Mouse (Mus musculus) stomach, postnatal 0 days (tissue): ENCODE data around the gene Lyrm4. TPM values are rescaled to one million over a fixed set of nuclear protein-coding genes. Genes with fewer than 3 reads are reported as not detected.

Source experiments
- ATAC-seq: fragments of 200-750 bp; cut with Nextera tagmentation; 2 replicates; pipeline ENCODE4 v1.8.0; 2017; ENCODE audit not compliant: low FRiP score, low TSS enrichment
- DNase-seq: peaks from one replicate; pipeline ENCODE4 v3.0.0-alpha.2; 2016; ENCODE audit warnings: low spot score
- H3K27ac ChIP-seq: fragments of 300-500 bp; sonication (generic); replicated peaks from 2 replicates; pipeline ENCODE4 v1.5.1; 2014; ENCODE audit warnings: mild to moderate bottlenecking, control low read depth
- H3K27me3 ChIP-seq: fragments of 300-500 bp; sonication (generic); 2 replicates; pipeline ENCODE4 v1.6.1; 2014; ENCODE audit warnings: low read length; ENCODE audit not compliant: control insufficient read depth, insufficient read depth
- H3K36me3 ChIP-seq: fragments of 300-500 bp; sonication (generic); 2 replicates; pipeline ENCODE4 v1.6.1; 2014; ENCODE audit warnings: low read length, mixed read lengths; ENCODE audit not compliant: control insufficient read depth, insufficient read depth
- H3K4me1 ChIP-seq: fragments of 300-500 bp; sonication (generic); replicated peaks from 2 replicates; pipeline ENCODE4 v1.6.1; 2014; ENCODE audit warnings: antibody characterized with exemption; ENCODE audit not compliant: control insufficient read depth, insufficient read depth
- H3K4me2 ChIP-seq: fragments of 300-500 bp; sonication (generic); replicated peaks from 2 replicates; pipeline ENCODE4 v1.6.1; 2014; ENCODE audit warnings: low read depth, mild to moderate bottlenecking, control low read depth, moderate library complexity
- H3K4me3 ChIP-seq: fragments of 300-500 bp; sonication (generic); 2 replicates; pipeline ENCODE4 v1.5.1; 2014; ENCODE audit warnings: low read depth, low read length, control low read depth
- H3K9ac ChIP-seq: fragments of 300-500 bp; sonication (generic); 2 replicates; pipeline ENCODE4 v1.6.1; 2014; ENCODE audit warnings: mild to moderate bottlenecking, low read length, control low read depth, mixed read lengths
- H3K9me3 ChIP-seq: fragments of 300-500 bp; sonication (generic); 2 replicates; pipeline ENCODE4 v1.6.1; 2016; ENCODE audit warnings: low read length; ENCODE audit not compliant: control insufficient read depth
- CTCF ChIP-seq: IDR thresholded peaks from 2 replicates; pipeline ENCODE4 v1.5.1; 2016; ENCODE audit warnings: antibody characterized with exemption, low read depth, mild to moderate bottlenecking, moderate library complexity
- EP300 ChIP-seq: optimal IDR thresholded peaks from 2 replicates; pipeline ENCODE3; 2016; ENCODE audit warnings: antibody characterized with exemption
- WGBS: fragments of 180-500 bp; shearing (Covaris S2); extraction: QIAGEN DNeasy Blood & Tissue Kit; methylation state at CpG from one replicate; pipeline ENCODE4 v1.1.7; 2014; 5-methylcytosine and 5-hydroxymethylcytosine counted together
- polyA plus RNA-seq: library from polyadenylated mRNA; unstranded; fragments of >200 nt; fragmentation: Nextera tagmentation; extraction: Ambion mirVana; gene quantifications from 2 replicates; pipeline ENCODE4 v1.2.1, GENCODE M21; 2015

Gene Lyrm4
- polyA plus RNA-seq, 1 experiment from 2014 or later: 20.7 TPM

DNA sequence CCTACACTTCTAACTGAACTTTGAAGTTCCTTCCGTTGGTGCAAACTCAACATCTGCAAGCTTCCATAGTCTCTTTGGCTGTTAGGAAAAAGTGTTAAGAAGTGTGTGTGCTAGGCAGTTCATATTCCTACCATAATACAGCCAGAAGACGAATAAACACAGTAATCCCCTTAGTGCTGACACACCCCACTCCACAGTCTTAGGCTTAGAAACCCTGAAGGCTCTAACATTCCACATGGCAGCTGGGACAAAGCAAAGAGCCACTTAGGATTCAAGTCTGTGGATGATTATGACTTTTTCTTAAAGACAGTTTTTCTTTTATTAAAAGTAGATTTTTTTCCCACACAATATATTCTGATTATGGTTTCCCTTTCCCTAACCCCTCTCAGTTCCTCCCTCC, 50.6 kb downstream of the Lyrm4 start:
- Histone ChIP-seq H3K4me3 (no peak overlapping the region), H3K27me3 (no peaks in the 10 kb centered on the region), H3K9ac (no peak overlapping the region), H3K4me1 (no peaks in the 10 kb centered on the region), H3K4me2 (no peak overlapping the region), H3K9me3 (no peaks in the 10 kb centered on the region), H3K36me3 (no peaks in the 10 kb centered on the region), H3K27ac (no peak overlapping the region)
- TF ChIP-seq EP300 (no peak), CTCF (no peak)
- ATAC-seq: no peak
- WGBS: 40% methylated on average over 2 of the region's 2 CpGs
- DNase-seq: no peak

DNA sequence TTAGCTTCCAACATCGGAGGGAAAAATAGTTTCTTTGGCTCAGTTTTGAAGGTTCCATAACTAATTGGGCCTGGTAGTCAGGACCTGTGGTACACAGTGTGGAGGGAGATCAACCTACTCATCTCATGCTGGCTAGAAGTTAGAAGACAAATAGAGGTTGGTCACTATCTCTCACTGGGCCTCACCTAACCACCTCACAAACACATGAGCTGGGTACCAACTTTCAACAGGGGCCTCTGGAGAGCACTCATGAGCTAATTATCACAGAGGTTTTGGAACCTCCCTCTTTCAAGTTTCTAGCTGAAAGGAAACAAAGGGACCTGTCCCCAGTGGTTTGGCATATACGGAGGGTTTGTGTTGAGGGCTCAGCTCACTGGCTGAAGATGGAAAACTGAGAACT, 59.8 kb downstream of the Lyrm4 start:
- ATAC-seq: no peak
- Histone ChIP-seq H3K27me3 (no peaks in the 10 kb centered on the region), H3K36me3 (no peaks in the 10 kb centered on the region), H3K4me2 (no peak overlapping the region), H3K9ac (no peak overlapping the region), H3K4me3 (no peak overlapping the region), H3K4me1 (no peaks in the 10 kb centered on the region), H3K9me3 (no peaks in the 10 kb centered on the region), H3K27ac (no peak overlapping the region)
- DNase-seq: no peak
- no peak for TF ChIP-seq CTCF
- no peak for TF ChIP-seq EP300
- WGBS: 77% methylated on average over 2 of the region's 2 CpGs

- TF ChIP-seq CTCF: no peak
- Histone ChIP-seq H3K4me2 (no peak overlapping the region), H3K36me3 (no peaks in the 10 kb centered on the region), H3K4me1 (no peaks in the 10 kb centered on the region), H3K27me3 (no peaks in the 10 kb centered on the region), H3K4me3 (no peak overlapping the region), H3K9ac (no peak overlapping the region), H3K27ac (no peak overlapping the region), H3K9me3 (no peaks in the 10 kb centered on the region)
- ATAC-seq (no peak), DNase-seq (no peak)
- WGBS: 82% methylated on average over 4 of the region's 4 CpGs
These were observed 60.4 kb downstream of the Lyrm4 start for GRCm38 (mm10) chr13:36056925-36057324.

DNA sequence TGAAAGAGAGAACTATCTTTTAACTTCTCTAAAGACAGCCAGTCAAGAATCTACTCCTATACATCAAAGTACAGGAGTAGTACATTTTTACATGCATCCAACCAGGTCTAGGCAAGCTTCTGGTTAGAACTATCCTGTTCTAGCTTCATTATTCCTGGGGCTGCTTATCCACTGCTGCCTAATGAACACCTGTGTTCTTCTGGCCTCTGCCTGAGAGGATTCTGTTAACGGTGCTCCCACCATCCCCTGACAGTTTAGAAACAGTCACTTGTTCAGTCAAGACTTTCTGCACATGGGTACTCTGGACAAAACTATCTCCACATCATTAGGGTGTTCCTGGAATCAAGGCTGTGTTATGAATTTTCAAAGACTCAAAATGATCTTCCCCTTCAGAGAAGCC, 60.8 kb downstream of the Lyrm4 start:
- WGBS: 96% methylated on average over 1 of the region's 1 CpGs
- no peaks in the 10 kb centered on the region for H3K4me1 ChIP-seq
- no peak for DNase-seq
- ATAC-seq: no peak
- TF ChIP-seq EP300: no peak
- TF ChIP-seq CTCF: no peak
- H3K4me3 ChIP-seq: no peak overlapping the region
- no peak overlapping the region for H3K9ac ChIP-seq
- no peaks in the 10 kb centered on the region for H3K27me3 ChIP-seq
- no peak overlapping the region for H3K4me2 ChIP-seq
- H3K27ac ChIP-seq: no peak overlapping the region
- H3K9me3 ChIP-seq: no peaks in the 10 kb centered on the region
- no peaks in the 10 kb centered on the region for H3K36me3 ChIP-seq

- WGBS: 89% methylated on average over 4 of the region's 4 CpGs
These were observed 81.8 kb downstream of the Lyrm4 start for GRCm38 (mm10) chr13:36035528-36035927.

GRCm38 (mm10) chr13:36031959-36032358, 85.4 kb downstream of the Lyrm4 start:
- TF ChIP-seq CTCF (no peak), EP300 (no peak)
- Histone ChIP-seq H3K4me3 (no peak overlapping the region), H3K27ac (no peak overlapping the region), H3K36me3 (no peaks in the 10 kb centered on the region), H3K4me1 (no peaks in the 10 kb centered on the region), H3K9ac (no peak overlapping the region), H3K4me2 (no peak overlapping the region), H3K27me3 (no peaks in the 10 kb centered on the region), H3K9me3 (no peaks in the 10 kb centered on the region)
- 44% methylated on average over 9 of the region's 9 CpGs for WGBS
- DNase-seq (no peak), ATAC-seq (no peak)

More at GRCm38 (mm10) chr13:36035528-36035927, 81.8 kb downstream of the Lyrm4 start:
- no peak overlapping the region for H3K4me3 ChIP-seq
- no peak overlapping the region for H3K27ac ChIP-seq
- H3K4me2 ChIP-seq: no peak overlapping the region
- no peaks in the 10 kb centered on the region for H3K9me3 ChIP-seq
- H3K27me3 ChIP-seq: no peaks in the 10 kb centered on the region
- DNase-seq (no peak), ATAC-seq (no peak)
- TF ChIP-seq CTCF (no peak), EP300 (no peak)
- H3K4me1 ChIP-seq: no peaks in the 10 kb centered on the region
- no peaks in the 10 kb centered on the region for H3K36me3 ChIP-seq
- no peak overlapping the region for H3K9ac ChIP-seq
